Mouse (Mus musculus) liver, embryonic 14.5 days (tissue): ENCODE results near the gene Fgr. TPM values are rescaled to one million over a fixed set of nuclear protein-coding genes. Genes with fewer than 3 reads are reported as not detected.

Source experiments
- ATAC-seq: fragments of 200-750 bp; cut with Nextera tagmentation; 2 replicates; pipeline ENCODE4 v1.8.0; 2017; ENCODE audit warnings: moderate number of reproducible peaks, mild to moderate bottlenecking, moderate library complexity; ENCODE audit not compliant: insufficient read depth
- DNase-seq, 3 experiments: peaks; one replicate each; pipeline ENCODE4 v3.0.0-alpha.2; 2012 to 2013; ENCODE audit warnings: low read depth in 3 of 3, low spot score in 3 of 3
- H3K27ac ChIP-seq: fragments of 300-500 bp; sonication (generic); 2 replicates; pipeline ENCODE4 v1.5.1; 2014; ENCODE audit warnings: moderate library complexity, mild to moderate bottlenecking, control low read depth, inconsistent platforms
- H3K27me3 ChIP-seq: fragments of 300-500 bp; sonication (generic); 2 replicates; pipeline ENCODE4 v1.6.1; 2014; ENCODE audit warnings: mild to moderate bottlenecking, low read length, moderate library complexity; ENCODE audit not compliant: control insufficient read depth, insufficient read depth
- H3K36me3 ChIP-seq: fragments of 300-500 bp; sonication (generic); replicated peaks from 2 replicates; pipeline ENCODE4 v1.6.1; 2014; ENCODE audit warnings: low read depth; ENCODE audit not compliant: control insufficient read depth, insufficient read depth
- H3K4me1 ChIP-seq, 2 experiments: fragments of 200-500 bp in 1 of 2; fragments of 300-500 bp in 1 of 2; sonication (generic) in 1 of 2; replicated peaks; 2 replicates each; pipeline ENCODE4 v1.6.1; 2012 to 2014; ENCODE audit warnings: antibody characterized with exemption in 1 of 2, inconsistent platforms in 1 of 2, low read length in 1 of 2; ENCODE audit not compliant: control insufficient read depth in 2 of 2, insufficient read depth in 2 of 2
- H3K4me2 ChIP-seq: fragments of 300-500 bp; sonication (generic); 2 replicates; pipeline ENCODE4 v1.6.1; 2014; ENCODE audit warnings: low read depth, mild to moderate bottlenecking, control low read depth, moderate library complexity
- H3K4me3 ChIP-seq, 2 experiments: fragments of 200-500 bp in 1 of 2; fragments of 300-500 bp in 1 of 2; sonication (generic) in 1 of 2; 2 replicates each; pipeline ENCODE4 v1.5.1; 2012 to 2014; ENCODE audit warnings: low read depth in 2 of 2, low read length in 2 of 2, mild to moderate bottlenecking in 2 of 2, control low read depth in 1 of 2, inconsistent platforms in 1 of 2, moderate library complexity in 1 of 2; ENCODE audit not compliant: insufficient read depth in 1 of 2
- H3K9ac ChIP-seq: fragments of 300-500 bp; sonication (generic); replicated peaks from 2 replicates; pipeline ENCODE4 v1.6.1; 2014; ENCODE audit warnings: mild to moderate bottlenecking, control low read depth, moderate library complexity
- H3K9me3 ChIP-seq: fragments of 300-500 bp; sonication (generic); 2 replicates; pipeline ENCODE4 v1.6.1; 2016; ENCODE audit warnings: low read length, mixed read lengths; ENCODE audit not compliant: control insufficient read depth
- CTCF ChIP-seq: IDR thresholded peaks from 2 replicates; pipeline ENCODE4 v1.5.1; 2016; ENCODE audit warnings: antibody characterized with exemption, low read depth, control low read depth
- EP300 ChIP-seq: IDR thresholded peaks from 2 replicates; pipeline ENCODE4 v1.6.1; 2016; ENCODE audit warnings: antibody characterized with exemption, low read depth
- WGBS: fragments of 180-500 bp; shearing (Covaris S2); extraction: QIAGEN DNeasy Blood & Tissue Kit; methylation state at CpG from one replicate; pipeline ENCODE4 v1.1.7; 2014; ENCODE audit not compliant: insufficient replicate concordance; 5-methylcytosine and 5-hydroxymethylcytosine counted together
- polyA plus RNA-seq, 2 experiments: library from polyadenylated mRNA; depleted of rRNA in 1 of 2; stranded (reverse) in 1 of 2; unstranded in 1 of 2; fragments of >200 nt; fragmentation: Nextera tagmentation in 1 of 2; extraction: Ambion mirVana in 1 of 2; gene quantifications; 2 replicates each; pipeline versions ENCODE4 v1.2.1 to v1.2.3; 2012 to 2014

Fgr gene
- polyA plus RNA-seq, 2 experiments, result 0.75 to 0.79 TPM

DNA sequence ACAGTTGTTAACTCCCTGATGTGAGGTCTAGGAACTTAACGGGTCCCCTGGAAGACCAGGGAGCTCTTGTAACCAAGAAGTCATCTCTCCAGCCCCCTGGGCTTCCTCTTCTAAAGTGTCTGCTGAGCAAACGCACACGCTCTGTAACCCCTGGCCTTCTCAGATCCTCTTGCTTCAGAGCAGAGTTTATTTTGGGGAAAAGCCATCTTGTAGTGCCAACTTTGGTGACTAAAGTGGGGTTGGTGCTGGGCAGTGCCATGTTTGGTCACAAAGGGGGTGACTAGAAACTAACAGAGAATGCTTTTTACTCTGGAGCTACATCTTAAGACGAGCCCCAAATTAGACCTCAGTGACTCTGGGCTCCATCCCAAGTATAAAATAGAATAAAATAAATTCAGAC lies 29.1 kb upstream of the Fgr start:
- Histone ChIP-seq H3K4me1 (peaks cover 0 to 22% of the 10 kb centered on the region in 2 experiments; a peak in 2 of 4 replicates), H3K36me3 (no peaks in the 10 kb centered on the region), H3K27ac (no peak overlapping the region), H3K27me3 (no peaks in the 10 kb centered on the region; the same call in 1 of the 2 replicates), H3K4me3 (no peak overlapping the region), H3K4me2 (no peak overlapping the region), H3K9me3 (no peaks in the 10 kb centered on the region), H3K9ac (no peak overlapping the region)
- TF ChIP-seq CTCF (no peak), EP300 (no peak)
- DNase-seq (no peak), ATAC-seq (no peak)
- 65% methylated on average over 4 of the region's 4 CpGs for WGBS

DNA sequence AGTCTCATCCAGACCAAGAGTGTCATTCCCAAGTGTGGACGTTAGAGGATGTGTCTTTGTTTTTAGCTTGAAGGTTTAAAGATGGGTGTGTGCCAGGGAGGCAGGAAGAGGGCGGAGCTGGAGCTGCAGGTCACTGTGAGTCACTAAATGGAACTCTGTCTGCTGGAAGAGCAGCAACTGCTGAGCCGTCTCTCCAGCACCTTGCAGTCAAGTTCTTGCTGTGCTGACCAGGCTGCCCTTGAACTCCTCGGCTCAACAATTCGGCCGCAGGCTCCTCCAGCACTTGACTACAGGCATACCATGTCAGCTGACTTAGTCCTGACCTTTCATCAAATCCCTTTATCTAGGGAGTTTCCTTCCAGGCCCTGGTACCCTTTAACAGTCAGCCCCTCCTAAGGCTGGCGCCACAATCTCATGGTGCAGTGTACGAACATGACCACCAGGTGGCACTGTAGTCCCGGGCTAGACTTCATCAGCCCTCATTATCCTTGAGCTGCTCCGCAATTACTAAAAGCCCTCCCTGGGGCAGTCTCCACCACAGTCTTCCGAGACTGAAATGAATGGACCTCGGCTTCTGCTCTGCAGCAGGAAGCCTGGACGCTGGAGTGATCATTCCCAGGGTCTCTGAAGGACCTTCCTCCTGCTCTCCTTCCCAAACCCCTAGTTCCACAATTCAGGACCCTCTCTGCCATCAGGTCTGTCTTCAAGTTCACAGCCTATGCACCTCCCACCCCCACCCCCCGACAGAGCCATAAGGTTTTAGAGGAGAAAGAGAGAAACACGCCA lies 28.4 kb upstream of the Fgr start:
- Histone ChIP-seq H3K27me3 (no peaks in the 10 kb centered on the region), H3K4me2 (peak overlapping the region; percentile 60), H3K4me1 (peaks cover 0 to 22% of the 10 kb centered on the region in 2 experiments; a peak in 2 of 4 replicates), H3K27ac (no peak overlapping the region), H3K36me3 (no peaks in the 10 kb centered on the region), H3K4me3 (no peak overlapping the region; a peak in 1 of 4 replicates), H3K9ac (no peak overlapping the region; the same call in 1 of the 2 replicates), H3K9me3 (no peaks in the 10 kb centered on the region)
- peak; percentile 67 for ATAC-seq
- peak; percentile 97 for TF ChIP-seq CTCF
- TF ChIP-seq EP300, result no peak
- WGBS, result 4% methylated on average over 15 of the region's 15 CpGs
- DNase-seq, result peak; percentile 52 to 67 (median 58)

DNA sequence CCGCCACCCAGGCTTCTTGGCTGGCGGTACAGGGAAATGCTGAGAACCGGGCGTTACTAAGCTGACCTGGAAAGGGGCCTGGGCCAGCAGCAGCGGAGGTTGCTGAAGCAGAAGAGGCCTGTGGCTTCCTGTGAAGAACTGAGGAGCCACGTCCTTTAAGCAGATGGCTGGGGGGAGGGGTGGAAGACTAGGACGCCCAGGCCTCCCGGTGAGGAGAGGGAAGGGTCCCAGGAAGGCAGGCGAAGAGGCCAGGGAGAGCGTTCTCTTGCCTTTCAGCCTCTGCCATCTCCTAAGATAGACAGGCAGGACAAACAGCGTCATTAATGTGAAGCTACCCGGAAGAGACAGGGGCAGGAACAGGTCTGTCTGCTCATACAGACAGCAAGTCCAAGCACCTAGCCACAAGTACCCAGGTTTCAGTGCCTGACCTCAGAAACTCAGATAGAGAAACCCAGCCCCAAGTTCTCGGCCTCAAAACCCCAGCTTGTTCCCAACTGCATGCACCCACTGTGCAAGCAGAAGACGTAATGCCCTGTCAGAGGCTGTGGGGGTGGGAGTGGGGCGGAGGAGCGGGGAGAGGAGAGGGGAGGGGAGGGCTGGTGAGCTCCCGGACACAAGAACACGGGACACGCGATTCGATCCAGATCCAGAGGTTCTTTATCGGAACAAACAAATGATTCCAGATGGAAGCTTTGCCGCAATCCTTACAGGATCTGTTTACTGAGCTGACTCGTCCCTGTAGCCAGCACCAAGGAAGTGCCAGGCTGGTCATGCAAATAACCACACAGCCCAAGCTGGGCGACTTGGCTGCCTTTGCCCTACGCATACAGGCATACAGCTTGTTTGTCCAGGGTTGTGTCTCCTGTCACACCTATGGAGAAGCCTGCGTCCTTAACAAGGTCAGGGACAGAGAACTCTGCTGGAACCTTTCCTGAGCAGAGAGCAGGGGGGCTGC lies 27.6 kb upstream of the Fgr start:
- WGBS, result 18% methylated on average over 27 of the region's 27 CpGs
- H3K9ac ChIP-seq, result no peak overlapping the region; the same call in 1 of the 2 replicates
- peaks cover 0 to 22% of the 10 kb centered on the region in 2 experiments; a peak in 2 of 4 replicates for H3K4me1 ChIP-seq
- ATAC-seq (peak; percentile 46; the same call in 1 of the 2 replicates), DNase-seq (no peak)
- no peaks in the 10 kb centered on the region for H3K36me3 ChIP-seq
- H3K27me3 ChIP-seq, result no peaks in the 10 kb centered on the region
- H3K9me3 ChIP-seq, result no peaks in the 10 kb centered on the region
- TF ChIP-seq EP300, result no peak
- TF ChIP-seq CTCF, result no peak
- H3K27ac ChIP-seq, result no peak overlapping the region
- peak overlapping the region in 1 of 2 experiments; percentile 14; a peak in 1 of 4 replicates for H3K4me3 ChIP-seq
- H3K4me2 ChIP-seq, result peak overlapping the region; percentile 60

DNA sequence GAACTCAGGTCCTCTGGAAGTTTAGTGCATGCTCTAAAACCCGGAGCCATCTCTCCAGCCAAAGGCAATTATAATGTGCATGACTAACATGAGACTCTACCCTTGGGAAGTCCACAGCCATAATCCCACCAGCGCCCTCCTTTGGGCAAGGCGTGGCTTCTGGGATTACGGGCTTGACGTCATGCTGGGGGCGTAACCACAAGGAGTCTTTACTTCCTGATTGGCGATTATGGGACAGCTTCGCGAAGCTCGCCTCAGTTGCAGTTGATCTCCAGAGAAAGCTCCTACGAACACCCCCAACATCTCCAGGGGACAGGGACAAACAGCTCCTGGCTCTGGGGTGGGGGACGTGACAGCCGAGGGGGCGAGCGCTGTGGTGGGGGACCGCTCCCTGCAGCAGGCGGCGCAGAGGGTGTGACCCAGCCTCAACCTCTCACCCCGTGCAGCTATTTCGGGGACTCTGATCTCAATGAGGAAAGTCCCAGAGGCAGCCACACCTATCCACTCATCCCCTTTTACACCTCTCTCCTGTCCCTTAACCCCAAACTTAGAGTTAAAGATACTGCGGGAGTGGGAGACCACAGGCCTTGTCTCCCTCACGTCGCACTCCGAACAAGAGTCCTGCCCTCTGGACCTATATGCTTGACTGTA lies 23.9 kb upstream of the Fgr start:
- no peak for DNase-seq
- no peak for TF ChIP-seq EP300
- no peak for TF ChIP-seq CTCF

More for the DNA sequence above, 23.9 kb upstream of the Fgr start:
- H3K36me3 ChIP-seq, result no peaks in the 10 kb centered on the region
- H3K27ac ChIP-seq, result no peak overlapping the region
- peak overlapping the region; percentile 28; the same call in 1 of the 2 replicates for H3K4me2 ChIP-seq
- H3K9me3 ChIP-seq, result no peaks in the 10 kb centered on the region
- no peak for ATAC-seq
- H3K4me3 ChIP-seq, result no peak overlapping the region
- H3K27me3 ChIP-seq, result no peaks in the 10 kb centered on the region
- H3K9ac ChIP-seq, result no peak overlapping the region
- H3K4me1 ChIP-seq, result peaks cover 0 to 22% of the 10 kb centered on the region in 2 experiments; a peak in 2 of 4 replicates
- WGBS, result 38% methylated on average over 24 of the region's 24 CpGs
